Mouse (Mus musculus) retina, embryonic 14.5 days (tissue): ENCODE data around the gene Dcdc2a.

Experiments
- DNase-seq: peaks from one replicate; pipeline ENCODE4 v3.0.0-alpha.2; 2015; ENCODE audit warnings: low spot score

Gene Dcdc2a

DNA sequence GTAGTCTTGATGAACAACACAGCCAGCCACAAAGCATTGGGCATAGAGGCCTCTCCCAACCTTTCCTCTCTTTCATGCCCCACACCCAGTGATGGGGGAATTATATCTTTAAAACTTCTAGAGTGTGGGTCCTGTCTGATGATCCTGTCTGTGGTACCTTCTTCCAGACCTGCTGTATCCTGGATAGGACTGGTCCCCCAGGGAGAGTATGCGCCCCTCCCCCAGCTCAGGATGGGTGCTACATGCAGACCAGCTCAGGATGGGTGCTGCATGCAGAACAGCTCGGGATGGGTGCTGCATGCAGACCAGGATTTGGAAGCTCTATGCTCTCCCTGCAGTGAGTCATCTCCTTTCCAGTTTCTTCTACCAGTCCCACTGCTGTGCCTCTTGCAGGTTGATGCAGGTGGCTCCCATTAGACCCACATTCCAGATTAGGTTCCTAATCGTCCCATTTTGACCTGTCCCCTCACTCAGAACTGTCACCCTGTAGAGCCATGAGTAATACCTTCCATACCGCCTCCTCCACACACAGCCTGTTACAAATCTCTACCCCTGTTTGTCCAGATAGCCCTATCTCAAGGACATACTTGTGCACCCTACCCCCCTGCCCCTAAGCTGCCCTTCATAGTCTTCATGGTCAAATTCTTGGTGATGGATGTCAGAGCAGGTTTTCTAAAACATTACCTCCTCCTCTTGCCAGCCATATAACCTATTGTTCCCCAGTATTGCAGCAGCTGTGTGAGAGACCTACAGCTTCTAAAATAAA is 122.6 kb downstream of the Dcdc2a start:
- no peak for DNase-seq

- DNase-seq, result peak; percentile 60
These were observed 130.9 kb downstream of the Dcdc2a start for GRCm38 (mm10) chr13:25186436-25187325.

DNA sequence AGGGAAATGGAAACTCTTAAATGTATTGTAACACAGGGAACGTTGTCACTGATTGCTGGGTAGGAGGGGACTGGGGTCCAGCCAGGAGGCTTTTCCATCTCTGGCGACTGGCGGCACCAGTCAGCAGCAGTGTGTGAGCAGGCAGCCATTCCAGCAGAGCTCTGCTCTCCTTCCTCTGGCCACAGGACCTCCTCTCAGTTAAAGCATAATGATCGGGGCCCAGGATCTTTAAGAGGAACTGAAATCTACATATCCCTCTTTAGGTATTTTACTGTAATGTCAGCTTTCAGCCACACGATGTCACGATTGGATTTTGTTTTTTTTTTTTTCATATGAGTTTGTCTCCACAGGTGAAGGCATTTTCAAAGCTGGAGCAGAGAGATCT is 131.5 kb downstream of the Dcdc2a start:
- peak; percentile 57 for DNase-seq

- DNase-seq, result no peak
These were observed 133.8 kb downstream of the Dcdc2a start for GRCm38 (mm10) chr13:25189419-25190144.

DNA sequence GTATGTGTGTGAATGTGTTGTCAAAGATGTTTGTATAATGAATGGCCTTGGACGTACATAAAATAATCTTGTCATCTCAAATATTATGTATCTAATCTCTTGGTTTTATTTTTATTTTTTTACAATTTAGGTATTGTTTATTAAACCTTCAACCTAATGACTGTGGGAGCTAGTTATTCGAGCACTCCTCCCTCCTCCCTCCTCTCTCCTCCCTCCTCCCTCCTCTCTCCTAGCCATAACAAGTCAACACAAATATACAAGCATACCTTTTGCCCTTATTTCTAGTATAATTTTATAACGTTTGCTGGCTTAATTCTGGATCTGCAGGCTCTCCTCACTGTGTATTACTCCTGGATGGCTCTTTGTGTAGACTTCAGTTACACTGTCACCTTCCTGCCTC is 134.4 kb downstream of the Dcdc2a start:
- DNase-seq, result no peak

DNA sequence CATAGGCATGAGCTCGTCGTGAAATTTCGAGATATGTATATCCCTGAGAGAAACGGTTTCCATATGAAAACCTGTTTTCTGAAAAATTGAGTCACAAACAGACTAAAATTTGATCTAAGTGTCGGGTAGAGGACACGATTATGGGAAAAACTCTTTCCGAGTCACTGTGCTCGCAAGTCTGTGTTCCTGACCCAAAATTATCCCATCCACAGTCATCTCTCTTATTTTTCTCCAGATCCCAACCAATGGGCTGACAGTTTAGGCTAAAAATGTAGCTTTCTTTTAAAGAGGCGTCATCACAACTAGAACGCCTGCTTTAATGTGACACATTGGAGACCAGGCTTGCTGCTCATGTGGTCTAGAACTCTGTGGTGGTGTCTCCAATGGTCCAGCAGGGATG is 139.9 kb downstream of the Dcdc2a start:
- DNase-seq, result no peak

DNA sequence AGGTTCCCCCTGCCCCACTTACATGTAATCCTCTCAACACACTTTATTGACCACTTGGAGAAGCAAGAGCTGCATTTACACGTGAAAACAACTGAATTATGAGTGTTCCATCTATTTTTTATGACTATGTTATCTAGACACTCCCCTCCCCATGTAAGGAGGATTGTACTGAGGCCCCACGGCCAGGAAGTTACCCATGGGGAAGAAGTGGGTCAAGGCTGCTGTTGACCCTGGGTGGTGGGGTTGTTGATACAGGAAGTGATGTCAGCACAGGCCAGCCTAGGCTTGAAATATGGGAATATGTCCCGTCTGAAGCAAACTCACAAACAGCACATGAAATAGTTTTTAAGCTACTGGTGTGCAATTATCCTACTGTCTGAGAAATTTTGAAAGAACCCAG is 144.1 kb downstream of the Dcdc2a start:
- peak; percentile 9 for DNase-seq

DNA sequence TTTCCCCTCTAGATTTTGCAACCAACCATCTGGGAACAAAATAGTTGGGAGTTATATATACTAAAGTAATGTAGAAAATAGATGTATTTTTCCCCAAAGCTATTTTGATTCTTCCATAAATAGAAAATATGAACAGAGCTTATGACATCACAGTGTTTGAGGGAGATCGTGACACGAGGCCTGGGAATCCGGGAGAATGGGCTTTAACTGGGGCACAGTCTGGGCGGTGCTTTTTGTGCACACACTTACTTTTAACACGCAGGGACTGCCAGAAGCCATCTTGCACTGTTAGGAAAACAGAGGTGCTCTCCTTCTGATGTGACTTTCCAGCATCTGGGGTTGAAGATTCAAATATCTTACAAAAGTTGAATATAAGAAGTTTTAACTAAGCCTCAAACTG is 151.1 kb downstream of the Dcdc2a start:
- no peak for DNase-seq

DNA sequence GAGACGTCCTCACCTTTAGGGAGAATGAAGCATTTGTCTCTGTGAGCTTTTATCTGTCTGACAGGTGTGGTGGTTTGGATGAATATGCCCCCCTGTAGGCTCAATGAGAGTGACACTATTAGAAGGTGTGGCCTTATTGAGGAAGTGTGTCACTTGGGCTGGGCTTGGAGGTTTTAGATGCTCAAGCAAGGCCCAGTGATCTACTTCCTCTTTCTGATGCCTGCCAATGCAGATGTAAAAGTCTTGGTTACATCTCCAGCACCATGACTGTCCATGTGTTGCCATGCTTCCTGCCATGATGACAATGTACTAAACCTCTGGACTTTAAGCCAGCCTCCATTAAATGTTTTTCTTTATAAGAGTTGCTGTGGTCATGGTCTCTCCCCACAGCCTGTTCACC is 162.6 kb downstream of the Dcdc2a start:
- DNase-seq, result no peak

DNA sequence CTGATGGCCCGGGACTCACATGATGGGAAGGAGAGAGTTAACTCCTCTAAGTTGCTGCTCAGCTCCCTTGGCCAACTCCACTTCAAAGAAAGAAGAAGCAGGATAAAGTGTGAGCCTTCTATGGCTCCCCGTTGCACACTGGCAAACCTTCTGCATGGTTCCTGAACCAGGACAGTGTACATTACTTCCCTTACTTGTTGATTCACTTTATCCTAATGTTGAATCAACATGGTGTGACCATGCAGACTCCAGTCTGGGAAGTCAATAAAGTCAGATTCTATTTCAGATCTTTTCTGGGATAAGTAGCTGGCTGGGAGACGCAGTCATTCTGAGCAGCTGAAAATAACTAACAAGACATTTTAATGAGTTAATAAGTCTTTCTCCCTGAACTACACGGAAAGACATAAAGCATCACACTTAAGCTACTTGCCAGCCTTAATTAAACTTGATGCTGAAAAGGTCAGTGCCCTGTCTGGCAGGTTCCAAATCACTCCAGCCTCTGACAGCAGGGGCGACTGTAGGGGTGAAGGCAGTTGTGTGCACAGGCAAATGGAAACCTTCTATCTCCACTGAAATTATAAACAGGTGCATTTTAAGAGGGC is 164.5 kb downstream of the Dcdc2a start:
- DNase-seq, result no peak

- DNase-seq, result no peak
These were observed 196.1 kb downstream of the Dcdc2a start for GRCm38 (mm10) chr13:25251893-25252292.

- no peak for DNase-seq
These were observed 198.9 kb downstream of the Dcdc2a start for GRCm38 (mm10) chr13:25254478-25255263.

- no peak for DNase-seq
These were observed 201.8 kb downstream of the Dcdc2a start for GRCm38 (mm10) chr13:25257608-25258007.
